Mouse (Mus musculus) thymus, adult 2 months (tissue): ENCODE results near the gene Rgs6.

Source experiments
- CTCF ChIP-seq: fragments of 200-500 bp; IDR thresholded peaks from 2 replicates; pipeline ENCODE4 v1.5.1; 2012; ENCODE audit warnings: mild to moderate bottlenecking, control low read depth, low read length, moderate library complexity, borderline replicate concordance; ENCODE audit not compliant: control insufficient read depth, poor library complexity, insufficient read depth; ENCODE audit errors: extremely low read depth
- POLR2A ChIP-seq: fragments of 200-500 bp; IDR thresholded peaks from 2 replicates; pipeline ENCODE4 v1.6.1; 2012; ENCODE audit warnings: mild to moderate bottlenecking, low read length, control low read depth, moderate library complexity; ENCODE audit not compliant: control insufficient read depth, poor library complexity, insufficient read depth; ENCODE audit errors: extremely low read depth

DNA sequence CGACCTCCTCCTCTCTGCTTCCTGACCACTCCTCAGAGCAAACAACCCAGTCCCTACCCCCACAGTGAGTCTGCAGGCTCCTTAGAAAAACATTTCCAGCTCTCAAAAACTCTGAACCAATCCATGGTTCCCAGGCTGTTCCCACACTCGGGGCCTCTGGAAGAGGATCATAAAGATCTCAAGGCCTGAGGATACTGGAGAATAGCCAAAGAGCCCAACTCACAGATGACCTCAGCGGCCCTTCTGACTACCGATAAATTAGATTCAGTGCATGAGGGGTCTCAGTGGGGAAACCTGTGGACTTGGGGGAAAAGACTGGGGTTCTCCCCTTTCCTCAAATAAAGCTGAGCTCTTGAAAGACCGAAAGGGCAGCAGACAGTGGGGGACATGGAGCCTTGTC lies 622.2 kb downstream of the Rgs6 start:
- TF ChIP-seq POLR2A = no peak
- TF ChIP-seq CTCF = no peak
